Mouse (Mus musculus) embryonic facial prominence, embryonic 11.5 days (tissue): ENCODE data around the gene Tnnt3. TPM values are rescaled to one million over a fixed set of nuclear protein-coding genes. Genes with fewer than 3 reads are reported as not detected.

Source experiments
- ATAC-seq: fragments of 200-750 bp; cut with Nextera tagmentation; replicated peaks from 2 replicates; pipeline ENCODE4 v1.8.0; 2017; ENCODE audit warnings: low read depth; ENCODE audit not compliant: insufficient number of reproducible peaks, low FRiP score, low TSS enrichment
- DNase-seq: peaks from one replicate; pipeline ENCODE4 v3.0.0-alpha.2; 2015; ENCODE audit warnings: low spot score
- H3K27ac ChIP-seq: fragments of 300-500 bp; sonication (generic); replicated peaks from 2 replicates; pipeline ENCODE4 v1.5.1; 2014; ENCODE audit warnings: mild to moderate bottlenecking, low read depth, low read length, control low read depth
- H3K27me3 ChIP-seq: fragments of 300-500 bp; sonication (generic); 2 replicates; pipeline ENCODE4 v1.6.1; 2014; ENCODE audit warnings: mild to moderate bottlenecking, low read length, moderate library complexity, mixed read lengths; ENCODE audit not compliant: control insufficient read depth, insufficient read depth
- H3K36me3 ChIP-seq: fragments of 300-500 bp; sonication (generic); replicated peaks from 2 replicates; pipeline ENCODE4 v1.6.1; 2014; ENCODE audit warnings: low read depth, mild to moderate bottlenecking, low read length, moderate library complexity, mixed read lengths; ENCODE audit not compliant: control insufficient read depth, insufficient read depth
- H3K4me1 ChIP-seq: fragments of 300-500 bp; sonication (generic); 2 replicates; pipeline ENCODE4 v1.6.1; 2014; ENCODE audit warnings: low read length, mixed read lengths; ENCODE audit not compliant: control insufficient read depth, insufficient read depth
- H3K4me2 ChIP-seq: fragments of 300-500 bp; sonication (generic); 2 replicates; pipeline ENCODE4 v1.6.1; 2014; ENCODE audit warnings: low read depth, mild to moderate bottlenecking, control low read depth, low read length, moderate library complexity
- H3K4me3 ChIP-seq: fragments of 300-500 bp; sonication (generic); 2 replicates; pipeline ENCODE4 v1.5.1; 2014; ENCODE audit warnings: low read depth, low read length, control low read depth
- H3K9ac ChIP-seq: fragments of 300-500 bp; sonication (generic); replicated peaks from 2 replicates; pipeline ENCODE4 v1.6.1; 2014; ENCODE audit warnings: mild to moderate bottlenecking, control low read depth, low read length
- H3K9me3 ChIP-seq: fragments of 300-500 bp; sonication (generic); replicated peaks from 2 replicates; pipeline ENCODE4 v1.6.1; 2016; ENCODE audit warnings: mild to moderate bottlenecking, low read length, inconsistent platforms, mixed read lengths; ENCODE audit not compliant: control insufficient read depth
- WGBS: fragments of 180-500 bp; shearing (Covaris S2); extraction: QIAGEN DNeasy Blood & Tissue Kit; methylation state at CpG from one replicate; pipeline ENCODE4 v1.1.7; 2014; 5-methylcytosine and 5-hydroxymethylcytosine counted together
- polyA plus RNA-seq: library from polyadenylated mRNA; unstranded; fragments of >200 nt; fragmentation: Nextera tagmentation; extraction: Ambion mirVana; gene quantifications from 2 replicates; pipeline ENCODE4 v1.2.1, GENCODE M21; 2014

Tnnt3 gene
- polyA plus RNA-seq, 1 experiment from 2014 or later = 2.8 TPM

GRCm38 (mm10) chr7:142459299-142459691 lies 39.3 kb upstream of the Tnnt3 start:
- DNase-seq (no peak), ATAC-seq (no peak)
- no peak overlapping the region for H3K4me2 ChIP-seq
- H3K27ac ChIP-seq = peak overlapping the region; percentile 90
- no peaks in the 10 kb centered on the region for H3K9me3 ChIP-seq
- H3K9ac ChIP-seq = no peak overlapping the region
- 60% methylated on average over 2 of the region's 2 CpGs for WGBS
- no peaks in the 10 kb centered on the region for H3K36me3 ChIP-seq
- no peak overlapping the region for H3K4me3 ChIP-seq
- H3K4me1 ChIP-seq = peaks cover 12% of the 10 kb centered on the region
- no peaks in the 10 kb centered on the region for H3K27me3 ChIP-seq

GRCm38 (mm10) chr7:142460636-142461077 lies 38.0 kb upstream of the Tnnt3 start, which contains the start of gene Lsp1:
Gene Lsp1, plus strand, starts transcription at chr7:142460809.
- no peak within 1 kb of the TSS for H3K4me3 ChIP-seq
- H3K27me3 ChIP-seq = no peaks in the 10 kb centered on the region
- ATAC-seq (no peak), DNase-seq (no peak)
- no peak within 1 kb of the TSS for H3K9ac ChIP-seq
- H3K36me3 ChIP-seq = no peaks in the 10 kb centered on the region
- peaks cover 9% of the 10 kb centered on the region; the same call in 1 of the 2 replicates for H3K4me1 ChIP-seq
- no peaks in the 10 kb centered on the region for H3K9me3 ChIP-seq
- H3K4me2 ChIP-seq = no peak within 1 kb of the TSS
- WGBS = 92% methylated on average over 7 of the region's 7 CpGs
- no peak within 1 kb of the TSS for H3K27ac ChIP-seq

- ATAC-seq (no peak), DNase-seq (no peak)
- no peaks in the 10 kb centered on the region for H3K27me3 ChIP-seq
- 94% methylated on average over 2 of the region's 2 CpGs for WGBS
- no peak overlapping the region for H3K4me3 ChIP-seq
- no peak overlapping the region for H3K27ac ChIP-seq
- no peak overlapping the region for H3K9ac ChIP-seq
- H3K36me3 ChIP-seq = no peaks in the 10 kb centered on the region
- H3K9me3 ChIP-seq = no peaks in the 10 kb centered on the region
- no peak overlapping the region for H3K4me2 ChIP-seq
- peaks cover 6% of the 10 kb centered on the region; the same call in 1 of the 2 replicates for H3K4me1 ChIP-seq
These were observed 37.2 kb upstream of the Tnnt3 start for GRCm38 (mm10) chr7:142461446-142461845.

- no peaks in the 10 kb centered on the region for H3K36me3 ChIP-seq
- H3K9me3 ChIP-seq = no peaks in the 10 kb centered on the region
- H3K27ac ChIP-seq = no peak overlapping the region
- no peak overlapping the region for H3K4me2 ChIP-seq
- 79% methylated on average over 6 of the region's 6 CpGs for WGBS
- no peak overlapping the region for H3K4me3 ChIP-seq
- H3K27me3 ChIP-seq = no peaks in the 10 kb centered on the region
- DNase-seq = no peak
- peaks cover 2% of the 10 kb centered on the region; the same call in 1 of the 2 replicates for H3K4me1 ChIP-seq
- ATAC-seq = no peak
- no peak overlapping the region for H3K9ac ChIP-seq
These were observed 36.4 kb upstream of the Tnnt3 start for GRCm38 (mm10) chr7:142462190-142462589.

- no peaks in the 10 kb centered on the region for H3K9me3 ChIP-seq
- no peak overlapping the region for H3K4me3 ChIP-seq
- no peak overlapping the region for H3K27ac ChIP-seq
- ATAC-seq (no peak), DNase-seq (no peak)
- WGBS = 82% methylated on average over 4 of the region's 4 CpGs
- no peaks in the 10 kb centered on the region for H3K4me1 ChIP-seq
- no peaks in the 10 kb centered on the region for H3K27me3 ChIP-seq
- no peak overlapping the region for H3K4me2 ChIP-seq
- H3K9ac ChIP-seq = no peak overlapping the region
- H3K36me3 ChIP-seq = no peaks in the 10 kb centered on the region
These were observed 36.0 kb upstream of the Tnnt3 start for GRCm38 (mm10) chr7:142462594-142463078.

- no peak for DNase-seq
- Histone ChIP-seq H3K4me3 (no peak overlapping the region), H3K36me3 (no peaks in the 10 kb centered on the region), H3K9ac (no peak overlapping the region), H3K9me3 (no peaks in the 10 kb centered on the region), H3K4me1 (peaks cover 12% of the 10 kb centered on the region), H3K4me2 (no peak overlapping the region), H3K27ac (no peak overlapping the region), H3K27me3 (no peaks in the 10 kb centered on the region)
- ATAC-seq = no peak
- 74% methylated on average over 7 of the region's 7 CpGs for WGBS
These were observed 28.4 kb upstream of the Tnnt3 start for GRCm38 (mm10) chr7:142470171-142470691.

GRCm38 (mm10) chr7:142470808-142471413 lies 27.7 kb upstream of the Tnnt3 start:
- Histone ChIP-seq H3K9ac (no peak overlapping the region), H3K9me3 (no peaks in the 10 kb centered on the region), H3K4me2 (no peak overlapping the region), H3K27me3 (no peaks in the 10 kb centered on the region), H3K4me3 (no peak overlapping the region), H3K36me3 (no peaks in the 10 kb centered on the region), H3K4me1 (peaks cover 12% of the 10 kb centered on the region), H3K27ac (peak overlapping the region; percentile 60; the same call in 1 of the 2 replicates)
- ATAC-seq = peak; percentile 47
- peak; percentile 65 for DNase-seq
- WGBS = 16% methylated on average over 4 of the region's 4 CpGs

GRCm38 (mm10) chr7:142471414-142471861 lies 27.2 kb upstream of the Tnnt3 start:
- Histone ChIP-seq H3K9ac (peak overlapping the region; percentile 29; the same call in 1 of the 2 replicates), H3K4me3 (no peak overlapping the region), H3K9me3 (no peaks in the 10 kb centered on the region), H3K4me1 (peaks cover 12% of the 10 kb centered on the region), H3K36me3 (no peaks in the 10 kb centered on the region), H3K4me2 (no peak overlapping the region), H3K27ac (peak overlapping the region; percentile 60), H3K27me3 (no peaks in the 10 kb centered on the region)
- ATAC-seq (0 out of 2 replicates have a peak, but pooled peaks have one; percentile 2), DNase-seq (no peak)
- WGBS = 20% methylated on average over 6 of the region's 6 CpGs
